Mouse (Mus musculus): ENCODE data around the gene Gm4884. TPM values are rescaled to one million over a fixed set of nuclear protein-coding genes. Genes with fewer than 3 reads are reported as not detected.
"Not testable (repeated sequence)": the region's sequence is repeated elsewhere in the genome, so short reads cannot be mapped to it uniquely, and the experiment has no call there.

Gene Gm4884
- polyA plus RNA-seq (2015; fragmentation: Nextera tagmentation; extraction: Ambion mirVana) = not detected in 2 replicates

- H3K27me3 ChIP-seq (ENCODE audit: control insufficient read depth, insufficient read depth, low read depth, low read length); H3K4me2 ChIP-seq (ENCODE audit: low read length); H3K4me1 ChIP-seq (ENCODE audit: control insufficient read depth, insufficient read depth, low read length); H3K9me3 ChIP-seq (replicated peaks; ENCODE audit: control insufficient read depth, low read length, poor library complexity, severe bottlenecking); H3K27ac ChIP-seq (ENCODE audit: low read length); ATAC-seq; H3K9ac ChIP-seq (ENCODE audit: low read depth, low read length); H3K36me3 ChIP-seq (ENCODE audit: control insufficient read depth, insufficient read depth, low read length); H3K4me3 ChIP-seq (ENCODE audit: low read depth, low read length): not testable (repeated sequence)
- WGBS = 93% methylated on average over 1 of the region's 1 CpGs
Observed at GRCm38 (mm10) chr7:41032419-41032818, at the start of gene Gm4884. Gene Gm4884 (plus strand): TSS chr7:41032719.

GRCm38 (mm10) chr7:40987243-40987642 lies 45.3 kb upstream of the Gm4884 start, which contains the start of gene 4930433I11Rik:
Gene 4930433I11Rik (plus strand): TSS chr7:40987543.
- WGBS = 91% methylated on average over 1 of the region's 1 CpGs
- no peaks in the 10 kb centered on the region for H3K4me1 ChIP-seq (ENCODE audit: control insufficient read depth, insufficient read depth, low read length)

GRCm38 (mm10) chr7:41044058-41044457 lies 11.5 kb downstream of the Gm4884 start:
- not testable (repeated sequence) for H3K9me3 ChIP-seq (replicated peaks; ENCODE audit: control insufficient read depth, low read length, poor library complexity, severe bottlenecking); H3K4me1 ChIP-seq (ENCODE audit: control insufficient read depth, insufficient read depth, low read length); ATAC-seq; H3K36me3 ChIP-seq (ENCODE audit: control insufficient read depth, insufficient read depth, low read length); H3K9ac ChIP-seq (ENCODE audit: low read depth, low read length); H3K27me3 ChIP-seq (ENCODE audit: control insufficient read depth, insufficient read depth, low read depth, low read length); H3K4me3 ChIP-seq (ENCODE audit: low read depth, low read length); H3K4me2 ChIP-seq (ENCODE audit: low read length); H3K27ac ChIP-seq (ENCODE audit: low read length)
- 68% methylated on average over 3 of the region's 3 CpGs for WGBS

More at GRCm38 (mm10) chr7:40987243-40987642, 45.3 kb upstream of the Gm4884 start, which contains the start of gene 4930433I11Rik:
- Histone ChIP-seq H3K4me2 (ENCODE audit: low read length) (no peak within 1 kb of the TSS), H3K27ac (ENCODE audit: low read length) (no peak within 1 kb of the TSS), H3K9me3 (replicated peaks; ENCODE audit: control insufficient read depth, low read length, poor library complexity, severe bottlenecking) (no peaks in the 10 kb centered on the region), H3K27me3 (ENCODE audit: control insufficient read depth, insufficient read depth, low read depth, low read length) (no peaks in the 10 kb centered on the region), H3K9ac (ENCODE audit: low read depth, low read length) (no peak within 1 kb of the TSS), H3K4me3 (ENCODE audit: low read depth, low read length) (no peak within 1 kb of the TSS), H3K36me3 (ENCODE audit: control insufficient read depth, insufficient read depth, low read length) (no peaks in the 10 kb centered on the region)
- ATAC-seq = no peak

Other genes with a start within 250 kb of the Gm4884 start
- 23.5 and 24.5 TPM in 2 replicates for gene Vstm2b, start 134.4 kb upstream of the Gm4884 start, polyA plus RNA-seq (2015; fragmentation: Nextera tagmentation; extraction: Ambion mirVana)
- gene 4930433I11Rik, start 45.2 kb upstream of the Gm4884 start, polyA plus RNA-seq (2015; fragmentation: Nextera tagmentation; extraction: Ambion mirVana) = not detected in 2 replicates
- not detected in 2 replicates for gene Gm5592, start 121.1 kb downstream of the Gm4884 start, polyA plus RNA-seq (2015; fragmentation: Nextera tagmentation; extraction: Ambion mirVana)

Data from midbrain, embryonic 16.5 days (tissue).